In the genomic region with DNA sequence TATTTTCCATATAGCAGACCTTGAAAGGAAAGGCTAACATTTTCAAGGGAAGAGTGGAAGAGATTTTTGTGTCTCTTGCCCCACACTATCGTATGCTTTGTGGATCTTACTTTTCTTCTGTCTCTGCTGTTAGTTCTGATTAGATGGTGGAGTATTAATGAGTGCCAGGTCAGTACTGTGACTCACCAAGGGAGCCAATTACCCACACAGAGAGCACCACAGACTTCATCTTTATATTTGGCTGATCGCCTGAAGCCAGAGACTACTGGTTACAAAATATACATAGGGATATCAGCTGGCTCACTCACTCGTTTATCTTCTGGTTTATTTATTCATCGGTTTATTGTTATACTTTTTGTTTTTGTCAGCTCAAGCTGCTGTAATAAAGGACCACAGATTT, we compare ENCODE assay signal across 23 mouse cellular contexts.
DNase-seq lines count a peak whose midpoint lies in the region; ATAC-seq and TF ChIP-seq lines count a peak whose summit lies in the region.
"Had no signal": no experiment of that assay in that cellular context is flagged by ENCODE, and none has a peak within 500 bp of the region (broad histone marks: within the 10 kb centered on the region; RNA-seq: fewer than 3 reads in every experiment).

No protein-coding gene starts in this region.

- no peaks in the 10 kb centered on the region for H3K27me3 ChIP-seq in forebrain, embryonic 14.5 days (replicated peaks; ENCODE audit: control insufficient read depth, insufficient read depth, low read length)
- H3K27me3 ChIP-seq in forebrain, embryonic 12.5 days, result no peaks in the 10 kb centered on the region
- no peaks in the 10 kb centered on the region for H3K27me3 ChIP-seq in MEL (ENCODE audit: control insufficient read depth in 1 of 2, insufficient read depth in 2 of 2, low read length in 2 of 2)
- H3K27me3 ChIP-seq: embryonic facial prominence, embryonic 13.5 days; hindbrain, embryonic 12.5 days; hindbrain, embryonic 15.5 days had no signal

- H3K79me2 ChIP-seq in MEL (ENCODE audit: control insufficient read depth, insufficient read depth, low read length, poor library complexity), result no peaks in the 10 kb centered on the region

- no peak for TF ChIP-seq EP300 in MEL (IDR thresholded peaks at IDR 0.05; ENCODE audit: low read depth in 1 of 2, low read length in 2 of 2)

- peak; percentile 54 for DNase-seq in forebrain, embryonic 14.5 days (ENCODE audit: low spot score)
- DNase-seq in MEL (ENCODE audit: low read depth, low spot score), result peak; percentile 15
- DNase-seq in Muller cell, postnatal 12 days (ENCODE audit: inconsistent ontology term), result peak; percentile 79
- DNase-seq in frontal cortex, postnatal 10 days (ENCODE audit: low spot score in 2 of 2), result no peak
- DNase-seq: adrenal gland, adult 2 months; adrenal gland, postnatal 14 days; cerebellum, adult 2 months; cerebellum, adult 9-11 months; cerebellum, postnatal 36 days; embryo, embryonic 11 days; gastrocnemius, postnatal 10 days; gastrocnemius, postnatal 36 days; heart, adult 2 months; kidney, adult 2 months had no signal

- no peak for TF ChIP-seq CTCF in MEL (IDR thresholded peaks at IDR 0.05 in 2 of 3, conservative IDR thresholded peaks at IDR 0.05 in 1 of 3; ENCODE audit: control insufficient read depth in 1 of 3, insufficient read depth in 1 of 3, low read depth in 2 of 3, low read length in 3 of 3, poor library complexity in 1 of 3, severe bottlenecking in 1 of 3)

- no peaks in the 10 kb centered on the region for H3K9me3 ChIP-seq in forebrain, embryonic 14.5 days (replicated peaks; ENCODE audit: control insufficient read depth, low read length)
- H3K9me3 ChIP-seq in forebrain, embryonic 12.5 days, result no peaks in the 10 kb centered on the region
- no peaks in the 10 kb centered on the region for H3K9me3 ChIP-seq in MEL (replicated peaks; ENCODE audit: insufficient read depth, low read length)
- H3K9me3 ChIP-seq: embryonic facial prominence, embryonic 10.5 days; embryonic facial prominence, embryonic 13.5 days; hindbrain, embryonic 12.5 days; hindbrain, embryonic 15.5 days had no signal

- no peak overlapping the region for H3K4me2 ChIP-seq in forebrain, embryonic 14.5 days (ENCODE audit: low read length)
- H3K4me2 ChIP-seq in forebrain, embryonic 12.5 days, result no peak overlapping the region
- H3K4me2 ChIP-seq: embryonic facial prominence, embryonic 13.5 days; heart, embryonic 11.5 days; hindbrain, embryonic 12.5 days; hindbrain, embryonic 15.5 days had no signal

- no peak for TF ChIP-seq POLR2A in MEL (IDR thresholded peaks at IDR 0.05; ENCODE audit: control insufficient read depth in 1 of 2, insufficient read depth in 1 of 2, low read depth in 1 of 2, low read length in 2 of 2, poor library complexity in 1 of 2)

- TF ChIP-seq RAD21 in MEL (IDR thresholded peaks at IDR 0.05; ENCODE audit: low read depth, low read length), result no peak

- no peak overlapping the region for H3K27ac ChIP-seq in forebrain, embryonic 14.5 days (ENCODE audit: low read depth, low read length)
- H3K27ac ChIP-seq in forebrain, embryonic 12.5 days, result no peak overlapping the region
- no peak overlapping the region for H3K27ac ChIP-seq in MEL (ENCODE audit: control insufficient read depth, low read depth, low read length)
- H3K27ac ChIP-seq: embryonic facial prominence, embryonic 10.5 days; embryonic facial prominence, embryonic 13.5 days; heart, adult 2 months; hindbrain, embryonic 12.5 days; hindbrain, embryonic 15.5 days had no signal

- peaks cover 3% of the 10 kb centered on the region; the same call in 1 of the 2 replicates for H3K4me1 ChIP-seq in forebrain, embryonic 14.5 days (ENCODE audit: control insufficient read depth, insufficient read depth, low read length)
- H3K4me1 ChIP-seq in forebrain, embryonic 12.5 days, result peaks cover 8% of the 10 kb centered on the region
- H3K4me1 ChIP-seq in MEL (ENCODE audit: control insufficient read depth in 1 of 2, insufficient read depth in 2 of 2, low read length in 2 of 2), result no peaks in the 10 kb centered on the region
- H3K4me1 ChIP-seq: embryonic facial prominence, embryonic 13.5 days; hindbrain, embryonic 12.5 days had no signal

- H3K9ac ChIP-seq in forebrain, embryonic 14.5 days (ENCODE audit: low read length), result no peak overlapping the region
- no peak overlapping the region for H3K9ac ChIP-seq in forebrain, embryonic 12.5 days
- no peak overlapping the region for H3K9ac ChIP-seq in MEL (ENCODE audit: control insufficient read depth, low read depth, low read length, poor library complexity, severe bottlenecking)
- H3K9ac ChIP-seq: embryonic facial prominence, embryonic 13.5 days; hindbrain, embryonic 12.5 days; hindbrain, embryonic 15.5 days had no signal

- H3K4me3 ChIP-seq in forebrain, embryonic 14.5 days (ENCODE audit: low read depth, low read length), result no peak overlapping the region
- no peak overlapping the region for H3K4me3 ChIP-seq in forebrain, embryonic 12.5 days (replicated peaks)
- H3K4me3 ChIP-seq in MEL (ENCODE audit: control insufficient read depth in 1 of 2, insufficient read depth in 1 of 2, low read depth in 2 of 2, low read length in 2 of 2), result no peak overlapping the region
- H3K4me3 ChIP-seq: embryonic facial prominence, embryonic 10.5 days; embryonic facial prominence, embryonic 13.5 days; erythroblast, embryonic 14.5 days; heart, adult 2 months; hindbrain, embryonic 12.5 days; hindbrain, embryonic 15.5 days had no signal

- ATAC-seq in forebrain, embryonic 14.5 days, result 0 out of 2 replicates have a peak, but pooled peaks have one; percentile 21
- ATAC-seq in forebrain, embryonic 12.5 days (ENCODE audit: low FRiP score), result no peak
- no peak for ATAC-seq in CD4-positive, CD25-positive, alpha-beta regulatory T cell, adult 4 months
- ATAC-seq: intestine, postnatal 0 days had no signal

- no peaks in the 10 kb centered on the region for H3K36me3 ChIP-seq in forebrain, embryonic 14.5 days (ENCODE audit: control insufficient read depth, insufficient read depth, low read length)
- H3K36me3 ChIP-seq in forebrain, embryonic 12.5 days (replicated peaks), result no peaks in the 10 kb centered on the region
- 0 out of 4 replicates have a peak, but pooled peaks cover 0 to 2% of the 10 kb centered on the region in 2 experiments for H3K36me3 ChIP-seq in MEL (ENCODE audit: control insufficient read depth in 1 of 2, insufficient read depth in 2 of 2, low read length in 2 of 2)
- H3K36me3 ChIP-seq: embryonic facial prominence, embryonic 10.5 days; embryonic facial prominence, embryonic 13.5 days; hindbrain, embryonic 12.5 days; hindbrain, embryonic 15.5 days had no signal

- 38% methylated on average over 4 of the region's 4 CpGs for WGBS in forebrain, embryonic 14.5 days
- WGBS in forebrain, embryonic 12.5 days, result 66% methylated on average over 4 of the region's 4 CpGs

TF ChIP-seq in MEL, 35 proteins besides CTCF, POLR2A, EP300 and RAD21:
- TF ChIP-seq SMC3 (IDR thresholded peaks at IDR 0.05; ENCODE audit: low read depth, low read length) (no peak), TCF12 (IDR thresholded peaks at IDR 0.05; ENCODE audit: low read depth, low read length) (no peak), ZKSCAN1 (IDR thresholded peaks at IDR 0.05; ENCODE audit: low read depth, low read length) (no peak), TBP (IDR thresholded peaks at IDR 0.05; ENCODE audit: low read depth, low read length) (no peak), ZMIZ1 (IDR thresholded peaks at IDR 0.05; ENCODE audit: low read depth, low read length) (no peak), UBTF (IDR thresholded peaks at IDR 0.05; ENCODE audit: borderline replicate concordance, insufficient read depth, low read depth, low read length) (no peak), GABPA (IDR thresholded peaks at IDR 0.05; ENCODE audit: low read depth, low read length) (no peak), KAT2A (conservative IDR thresholded peaks at IDR 0.05; ENCODE audit: low read depth, low read length) (no peak)

Comparison
In these comparisons a context has a peak if more than half of its experiments do, and no peak if none do; other contexts are left out.
1. DNase-seq: peak in forebrain, embryonic 14.5 days (single experiment), MEL (single experiment) and Muller cell, postnatal 12 days (single experiment); none in frontal cortex, postnatal 10 days (0 of 2).